Mouse (Mus musculus) midbrain, embryonic 10.5 days (tissue): ENCODE measurements at regions not wholly inside any gene's neighbourhood (a gene's known extent, or its start where the extent isn't known, plus 50 kb on each side); places are given as distances from the start of the nearest gene placed in this dataset.
A peak's percentile ranks its signal among the peaks of the same experiment; 100 is the strongest.

Source experiments
- DNase-seq: peaks from one replicate; pipeline ENCODE4 v3.0.0-alpha.2; 2017; ENCODE audit warnings: low spot score
- H3K27ac ChIP-seq: fragments of 300-500 bp; sonication (generic); replicated peaks from 2 replicates; pipeline ENCODE4 v1.5.1; 2016; ENCODE audit warnings: mild to moderate bottlenecking
- H3K27me3 ChIP-seq: fragments of 300-500 bp; sonication (generic); 2 replicates; pipeline ENCODE4 v1.6.1; 2016; ENCODE audit warnings: low read depth, mild to moderate bottlenecking; ENCODE audit not compliant: poor library complexity, severe bottlenecking
- H3K36me3 ChIP-seq: fragments of 300-500 bp; sonication (generic); 2 replicates; pipeline ENCODE4 v1.6.1; 2016; ENCODE audit warnings: mild to moderate bottlenecking, moderate library complexity
- H3K4me1 ChIP-seq: fragments of 300-500 bp; sonication (generic); 2 replicates; pipeline ENCODE4 v1.6.1; 2016
- H3K4me3 ChIP-seq: fragments of 300-500 bp; sonication (generic); 2 replicates; pipeline ENCODE4 v1.5.1; 2016; ENCODE audit warnings: mild to moderate bottlenecking, moderate library complexity
- H3K9me3 ChIP-seq: fragments of 300-500 bp; sonication (generic); replicated peaks from 2 replicates; pipeline ENCODE4 v1.6.1; 2016; ENCODE audit warnings: mild to moderate bottlenecking
- WGBS: fragments of 180-500 bp; shearing (Covaris S2); methylation state at CpG from one replicate; pipeline ENCODE4 v1.1.7; 2016; 5-methylcytosine and 5-hydroxymethylcytosine counted together

- Histone ChIP-seq H3K4me1 (peaks cover 48% of the 10 kb centered on the region), H3K27ac (peak overlapping the region; percentile 89), H3K4me3 (peak overlapping the region; percentile 61), H3K36me3 (no peaks in the 10 kb centered on the region), H3K9me3 (no peaks in the 10 kb centered on the region), H3K27me3 (peaks cover 56% of the 10 kb centered on the region)
- peak; percentile 79 for DNase-seq
- 7% methylated on average over 61 of the region's 64 CpGs for WGBS
These were observed 61.2 kb downstream of the Pkdcc start for GRCm38 (mm10) chr17:83276000-83276891.

GRCm38 (mm10) chr17:83277117-83277947 lies 62.2 kb downstream of the Pkdcc start:
- Histone ChIP-seq H3K4me1 (peaks cover 48% of the 10 kb centered on the region), H3K9me3 (no peaks in the 10 kb centered on the region), H3K27me3 (peaks cover 56% of the 10 kb centered on the region), H3K4me3 (peak overlapping the region; percentile 49), H3K36me3 (no peaks in the 10 kb centered on the region), H3K27ac (peak overlapping the region; percentile 89)
- 27% methylated on average over 26 of the region's 26 CpGs for WGBS
- DNase-seq, result peak; percentile 74

DNA sequence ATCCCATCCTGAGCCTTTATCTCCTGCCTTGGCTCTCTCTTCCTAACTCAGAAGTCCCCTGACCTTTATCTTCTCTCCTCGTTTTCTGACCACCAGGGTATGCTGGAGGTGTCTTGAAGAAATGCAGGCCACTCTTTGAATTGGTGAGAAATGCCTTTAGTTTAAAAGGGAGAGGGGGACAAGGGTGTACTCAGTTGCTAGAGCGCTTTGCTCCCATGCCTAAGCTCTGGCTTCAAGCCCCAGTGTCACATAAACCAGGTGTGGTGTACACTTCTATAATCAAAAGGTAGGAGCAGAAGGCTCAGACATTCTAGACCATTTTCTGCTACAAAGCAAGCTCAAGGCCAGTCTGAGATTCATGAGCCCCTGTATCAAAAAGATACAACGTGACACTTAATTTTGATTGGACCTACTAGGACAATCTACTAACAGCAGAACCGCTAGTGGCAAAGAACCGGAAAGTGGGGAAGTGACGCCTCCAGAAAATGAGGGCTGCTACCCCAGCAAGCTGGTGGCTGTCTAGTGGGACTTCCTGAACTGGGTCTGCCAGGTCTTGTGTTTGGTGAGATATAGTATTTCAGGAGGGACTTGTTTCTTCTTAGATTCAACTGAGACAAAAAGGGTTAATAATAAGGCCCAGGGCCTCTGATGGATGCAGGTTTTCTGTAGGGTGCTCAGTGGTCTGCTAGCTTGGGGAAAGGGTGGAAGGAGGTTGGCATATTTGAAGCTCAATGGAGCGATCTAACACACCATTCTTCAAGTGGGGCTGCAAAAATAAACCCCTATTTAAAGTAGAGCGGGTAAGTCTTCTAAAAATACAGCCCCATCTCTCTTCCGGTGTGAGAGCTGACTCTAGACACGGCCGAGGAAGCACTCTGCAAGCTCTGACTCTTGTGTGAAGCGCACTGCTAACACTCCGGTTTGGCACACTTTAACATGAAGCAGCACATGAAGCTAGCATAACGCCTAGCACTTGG lies 63.1 kb downstream of the Pkdcc start:
- no peak for DNase-seq
- no peaks in the 10 kb centered on the region for H3K36me3 ChIP-seq
- H3K9me3 ChIP-seq, result no peaks in the 10 kb centered on the region
- H3K4me3 ChIP-seq, result peak overlapping the region; percentile 49
- H3K4me1 ChIP-seq, result peaks cover 43% of the 10 kb centered on the region
- WGBS, result 76% methylated on average over 14 of the region's 14 CpGs
- peak overlapping the region; percentile 89 for H3K27ac ChIP-seq
- peaks cover 47% of the 10 kb centered on the region for H3K27me3 ChIP-seq

DNA sequence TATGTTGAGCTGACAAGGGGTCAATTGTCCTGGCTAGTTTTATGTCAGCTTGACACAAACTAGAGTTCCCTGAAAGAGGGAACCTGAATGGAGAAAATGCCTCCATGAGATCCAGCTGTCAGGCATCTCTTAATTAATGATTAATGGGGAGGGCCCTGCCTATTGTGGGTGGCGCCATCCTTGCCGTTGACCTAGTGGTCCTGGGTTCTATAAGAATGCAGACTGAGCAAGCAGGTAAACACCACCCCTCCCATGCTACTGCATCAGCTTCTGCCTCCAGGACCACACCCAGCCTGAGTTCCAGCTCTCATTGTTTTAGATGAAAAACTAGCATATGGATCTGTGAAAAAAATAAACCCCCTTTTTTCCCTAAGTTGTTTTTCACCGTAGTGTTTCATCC lies 67.4 kb upstream of the Eml4 start:
- Histone ChIP-seq H3K36me3 (no peaks in the 10 kb centered on the region), H3K4me1 (peaks cover 19% of the 10 kb centered on the region), H3K4me3 (no peak overlapping the region), H3K27me3 (peaks cover 8% of the 10 kb centered on the region; the same call in 1 of the 2 replicates), H3K27ac (no peak overlapping the region), H3K9me3 (no peaks in the 10 kb centered on the region)
- WGBS, result 88% methylated on average over 3 of the region's 3 CpGs
- DNase-seq, result no peak

DNA sequence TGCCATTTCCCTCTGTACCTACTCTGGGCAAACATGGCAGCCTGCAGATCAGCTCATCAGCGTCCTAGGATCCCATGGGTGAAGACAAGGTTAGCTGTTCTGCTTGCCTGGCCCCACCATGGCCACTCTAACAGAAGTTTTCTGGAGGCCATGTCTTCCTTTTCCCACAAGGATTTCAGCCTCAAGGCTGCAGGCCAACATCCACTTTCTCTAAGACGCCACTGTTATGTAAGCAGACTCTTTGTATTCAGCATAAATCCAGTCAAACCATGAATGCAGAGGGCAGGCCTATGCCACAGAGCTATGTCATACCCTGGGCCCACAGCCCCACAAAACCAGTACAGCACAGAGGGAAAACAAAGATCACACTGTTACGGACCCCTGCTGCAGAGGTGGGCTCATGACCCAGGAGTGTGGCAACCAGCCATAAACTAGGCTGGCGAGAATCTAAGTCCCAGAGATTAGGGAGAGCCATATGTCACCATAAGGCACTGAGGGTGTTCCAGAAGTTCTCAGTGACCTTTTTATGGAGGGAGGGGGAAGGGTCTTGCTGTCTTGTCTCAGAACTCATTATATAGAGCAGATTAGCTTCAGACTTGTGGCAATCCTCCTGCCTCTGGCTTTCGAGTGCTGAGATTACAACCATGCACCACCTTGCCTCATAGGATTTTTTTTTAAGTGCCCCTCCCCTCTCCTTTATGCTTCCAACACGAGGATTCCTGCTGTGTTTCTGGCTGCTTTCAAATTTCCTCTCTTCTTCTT lies 63.2 kb upstream of the Eml4 start:
- Histone ChIP-seq H3K27ac (peak overlapping the region; percentile 63), H3K36me3 (no peaks in the 10 kb centered on the region), H3K27me3 (no peaks in the 10 kb centered on the region), H3K4me3 (no peak overlapping the region), H3K4me1 (peaks cover 13% of the 10 kb centered on the region), H3K9me3 (no peaks in the 10 kb centered on the region)
- no peak for DNase-seq
- 48% methylated on average over 6 of the region's 6 CpGs for WGBS

DNA sequence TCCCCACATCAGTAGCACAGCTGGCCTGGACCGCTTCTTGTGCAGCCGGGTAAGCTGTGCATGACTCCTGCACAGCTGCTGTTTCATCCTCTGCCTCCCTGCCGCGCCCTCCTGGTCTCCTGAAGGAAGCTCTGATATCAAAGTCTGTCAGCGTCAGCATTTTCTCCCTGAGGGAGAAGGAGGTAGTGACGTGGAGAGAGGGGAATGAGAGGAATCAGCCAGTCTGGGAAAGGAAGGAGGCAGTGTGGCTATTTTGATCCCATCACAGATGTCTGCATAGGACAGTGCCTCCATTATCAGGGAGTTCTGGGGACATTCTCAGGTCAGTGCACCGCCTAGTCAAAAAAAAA lies 62.6 kb upstream of the Eml4 start:
- WGBS, result 28% methylated on average over 7 of the region's 7 CpGs
- no peaks in the 10 kb centered on the region for H3K36me3 ChIP-seq
- no peaks in the 10 kb centered on the region for H3K27me3 ChIP-seq
- no peak overlapping the region for H3K4me3 ChIP-seq
- H3K4me1 ChIP-seq, result peaks cover 13% of the 10 kb centered on the region
- no peak for DNase-seq
- peak overlapping the region; percentile 63 for H3K27ac ChIP-seq
- H3K9me3 ChIP-seq, result no peaks in the 10 kb centered on the region

- no peak overlapping the region for H3K4me3 ChIP-seq
- no peaks in the 10 kb centered on the region for H3K36me3 ChIP-seq
- 86% methylated on average over 13 of the region's 13 CpGs for WGBS
- H3K4me1 ChIP-seq, result no peaks in the 10 kb centered on the region
- DNase-seq, result no peak
- no peaks in the 10 kb centered on the region for H3K9me3 ChIP-seq
- no peak overlapping the region for H3K27ac ChIP-seq
- H3K27me3 ChIP-seq, result no peaks in the 10 kb centered on the region
These were observed 55.0 kb upstream of the Eml4 start for GRCm38 (mm10) chr17:83295526-83296238.

DNA sequence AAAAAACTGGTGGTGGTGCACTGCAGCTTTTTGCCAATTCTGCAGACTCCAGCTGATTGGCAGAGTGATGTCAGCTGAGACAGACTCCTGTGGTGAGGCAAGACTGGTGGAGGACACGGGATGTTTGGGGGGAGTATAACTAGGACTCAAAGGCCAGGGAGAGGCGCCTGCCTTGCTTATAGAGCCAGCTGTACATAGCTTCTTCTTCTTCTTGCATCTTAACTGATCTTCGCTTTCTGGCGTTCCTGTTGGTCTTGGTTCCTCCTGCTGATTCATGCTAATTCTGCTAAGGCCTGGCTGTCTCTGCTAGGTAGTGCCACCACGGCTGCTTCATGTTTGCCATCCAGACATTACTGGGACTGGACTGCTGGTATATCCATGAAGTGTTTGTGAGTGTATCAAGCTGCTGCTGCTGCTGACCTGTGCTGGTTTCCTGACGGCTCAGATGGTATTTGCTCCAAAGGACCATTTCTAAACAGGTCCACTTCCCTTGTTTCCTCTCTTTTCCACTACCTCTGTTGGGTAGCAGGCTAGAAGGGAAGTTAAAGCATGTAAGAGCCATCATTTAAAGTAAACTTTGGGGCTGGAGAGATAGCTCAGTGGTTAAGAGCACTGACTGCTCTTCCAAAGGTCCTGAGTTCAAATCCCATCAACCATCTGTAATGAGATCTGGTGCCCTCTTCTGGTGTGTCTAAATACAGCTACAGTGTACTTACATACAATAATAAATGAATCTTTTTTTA lies 53.2 kb upstream of the Eml4 start:
- WGBS, result 78% methylated on average over 6 of the region's 6 CpGs
- no peaks in the 10 kb centered on the region for H3K36me3 ChIP-seq
- H3K4me1 ChIP-seq, result no peaks in the 10 kb centered on the region
- H3K27ac ChIP-seq, result no peak overlapping the region
- H3K9me3 ChIP-seq, result no peaks in the 10 kb centered on the region
- no peak overlapping the region for H3K4me3 ChIP-seq
- DNase-seq, result no peak
- no peaks in the 10 kb centered on the region for H3K27me3 ChIP-seq
